Comparison of ENCODE assay signal across 23 mouse cellular contexts in genomic region chr10:95442334-95442733, GRCm38 (mm10). TPM values are rescaled to one million over a fixed set of nuclear protein-coding genes. Genes with fewer than 3 reads are reported as not detected.
A peak's percentile ranks its signal among the peaks of the same experiment; 100 is the strongest.
DNase-seq lines count a peak whose midpoint lies in the region; ATAC-seq and TF ChIP-seq lines count a peak whose summit lies in the region.
"Had no signal": no experiment of that assay in that cellular context is flagged by ENCODE, and none has a peak within 500 bp of the region (broad histone marks: within the 10 kb centered on the region; RNA-seq: fewer than 3 reads in every experiment).

No protein-coding gene starts in this region.

- no peaks in the 10 kb centered on the region for H3K9me3 ChIP-seq in lung, postnatal 0 days (ENCODE audit: low read length)
- H3K9me3 ChIP-seq: embryonic facial prominence, embryonic 13.5 days; forebrain, embryonic 12.5 days; G1E; heart, embryonic 15.5 days; hindbrain, embryonic 10.5 days; hindbrain, embryonic 15.5 days had no signal

- no peak for TF ChIP-seq CTCF in lung, postnatal 0 days (IDR thresholded peaks at IDR 0.05)

- H3K36me3 ChIP-seq in lung, postnatal 0 days (ENCODE audit: insufficient read depth, low read length) = no peaks in the 10 kb centered on the region
- H3K36me3 ChIP-seq: embryonic facial prominence, embryonic 13.5 days; forebrain, embryonic 12.5 days; G1E; heart, embryonic 15.5 days; hindbrain, embryonic 10.5 days; hindbrain, embryonic 15.5 days had no signal

- TF ChIP-seq EP300 in lung, postnatal 0 days (IDR thresholded peaks at IDR 0.05) = no peak

- intact Hi-C loops in heart, postnatal 14 days (cut with DNase I) = no loop called here

- H3K27me3 ChIP-seq in lung, postnatal 0 days (replicated peaks; ENCODE audit: insufficient read depth, low read length) = no peaks in the 10 kb centered on the region
- H3K27me3 ChIP-seq: embryonic facial prominence, embryonic 13.5 days; forebrain, embryonic 12.5 days; heart, embryonic 15.5 days; hindbrain, embryonic 15.5 days had no signal

- no peak overlapping the region for H3K4me2 ChIP-seq in lung, postnatal 0 days (replicated peaks; ENCODE audit: low read depth, low read length)
- H3K4me2 ChIP-seq: embryonic facial prominence, embryonic 13.5 days; forebrain, embryonic 12.5 days; heart, embryonic 11.5 days; heart, embryonic 15.5 days; hindbrain, embryonic 15.5 days had no signal

- H3K9ac ChIP-seq in lung, postnatal 0 days (replicated peaks; ENCODE audit: low read depth) = no peak overlapping the region
- H3K9ac ChIP-seq: embryonic facial prominence, embryonic 13.5 days; forebrain, embryonic 12.5 days; heart, embryonic 15.5 days; hindbrain, embryonic 15.5 days had no signal

- peak; percentile 24 for DNase-seq in lung, postnatal 0 days (ENCODE audit: low spot score)
- DNase-seq in lung, postnatal 36 days = no peak
- DNase-seq in induced T-regulatory cell, adult 2 months (ENCODE audit: low read depth) = peak; percentile 56
- DNase-seq in heart, postnatal 14 days = no peak
- no peak for DNase-seq in urinary bladder, postnatal 14 days (ENCODE audit: low spot score)
- no peak for DNase-seq in kidney, adult 11 months
- DNase-seq: adrenal gland, adult 8-10 months; adrenal gland, postnatal 36 days; cerebellum, adult 11 months; cerebellum, adult 8-10 months; cerebellum, postnatal 14 days; gastrocnemius, postnatal 10 days; heart, adult 2 months had no signal

- 60% methylated on average over 4 of the region's 4 CpGs for WGBS in lung, postnatal 0 days

- no peak overlapping the region for H3K27ac ChIP-seq in lung, postnatal 0 days (ENCODE audit: low read length)
- H3K27ac ChIP-seq: embryonic facial prominence, embryonic 13.5 days; forebrain, embryonic 12.5 days; heart, adult 2 months; heart, embryonic 15.5 days; hindbrain, embryonic 10.5 days; hindbrain, embryonic 15.5 days had no signal

- ATAC-seq in lung, postnatal 0 days = no peak
- 0 out of 2 replicates have a peak, but pooled peaks have one; percentile 35 for ATAC-seq in monocyte, adult 5-6 weeks (replicated peaks; ENCODE audit: insufficient number of reproducible peaks, low FRiP score, low TSS enrichment, poor library complexity, severe bottlenecking)
- ATAC-seq: forebrain, embryonic 16.5 days; inflammation-experienced regulatory T-cells, adult 6 months had no signal

- peaks cover 3% of the 10 kb centered on the region; the same call in 1 of the 2 replicates for H3K4me1 ChIP-seq in lung, postnatal 0 days (ENCODE audit: insufficient read depth, low read depth, low read length)
- H3K4me1 ChIP-seq: embryonic facial prominence, embryonic 13.5 days; forebrain, embryonic 12.5 days; hindbrain, embryonic 10.5 days; hindbrain, embryonic 15.5 days had no signal

- no peak overlapping the region for H3K4me3 ChIP-seq in lung, postnatal 0 days (ENCODE audit: low read depth, low read length)
- H3K4me3 ChIP-seq: embryonic facial prominence, embryonic 13.5 days; forebrain, embryonic 12.5 days; heart, adult 2 months; heart, embryonic 15.5 days; hindbrain, embryonic 10.5 days; hindbrain, embryonic 15.5 days had no signal

RNA-seq across cellular contexts. Expression of gene Socs2, which starts 25.4 kb away (rescaled TPM):
- 333 and 396 TPM in 2 replicates for polyA plus RNA-seq in lung, postnatal 0 days (2015; fragmentation: Nextera tagmentation; extraction: Ambion mirVana)
- 0.76 to 3.0 TPM (median 2.7 TPM) in 3 replicates for total RNA-seq in monocyte, adult 5-6 weeks (2017)
- 10 to 100 TPM; 79.1 to 80.9 TPM for total RNA-seq in heart, postnatal 14 days (2021)

RNA-seq across cellular contexts. Expression of gene Mrpl42, which starts 59.4 kb away (rescaled TPM):
- polyA plus RNA-seq in lung, postnatal 0 days (2015; fragmentation: Nextera tagmentation; extraction: Ambion mirVana) = 159 and 163 TPM in 2 replicates
- 39.1 to 48.3 TPM (median 43.7 TPM) in 3 replicates for total RNA-seq in monocyte, adult 5-6 weeks (2017)
- 100 to 1,000 TPM; 369 to 371 TPM for total RNA-seq in heart, postnatal 14 days (2021)

Comparison
In these comparisons a context has a peak if more than half of its experiments do, and no peak if none do; other contexts are left out.
1. DNase-seq: peak in lung, postnatal 0 days (single experiment) and induced T-regulatory cell, adult 2 months (single experiment); none in lung, postnatal 36 days (single experiment), heart, postnatal 14 days (0 of 2), urinary bladder, postnatal 14 days (single experiment) and kidney, adult 11 months (single experiment).
2. RNA of gene Socs2, which starts 25.4 kb away (total RNA-seq): 79.1 to 80.9 TPM in heart, postnatal 14 days; 0.76 to 3.0 TPM in monocyte, adult 5-6 weeks; every median in the first group is over 10 times any median in the second.